Mouse (Mus musculus) T-helper 1 cell (primary cell): Measurements from ENCODE around the gene Rbm8a.

Source experiments
- in situ Hi-C: fragments of 300-600 bp; cut with MboI, MseI; formaldehyde crosslinking; loops from one replicate; pipeline ENCODE4 v1.15.1; 2025; ENCODE audit warnings: high pct_unique_total_duplicates

The Rbm8a gene

GRCm38 (mm10) chr3:96669727-96670468 is 40.2 kb downstream of the Rbm8a start, which contains the start of gene Ankrd35:
TSS of gene Ankrd35 (plus strand) at chr3:96670131.
- in situ Hi-C loops = no loop called here

GRCm38 (mm10) chr3:96671519-96671918 is 41.8 kb downstream of the Rbm8a start:
- in situ Hi-C loops = no loop called here

GRCm38 (mm10) chr3:96673514-96673913 is 43.8 kb downstream of the Rbm8a start:
- in situ Hi-C loops = no loop called here

GRCm38 (mm10) chr3:96674442-96674841 is 44.7 kb downstream of the Rbm8a start:
- in situ Hi-C loops = no loop called here

- in situ Hi-C loops = no loop called here
Measured at GRCm38 (mm10) chr3:96675171-96675570, 45.4 kb downstream of the Rbm8a start.

GRCm38 (mm10) chr3:96675690-96676089 is 46.0 kb downstream of the Rbm8a start:
- in situ Hi-C loops = no loop called here

- in situ Hi-C loops = no loop called here
Measured at GRCm38 (mm10) chr3:96678456-96678855, 48.7 kb downstream of the Rbm8a start.

- in situ Hi-C loops = no loop called here
Measured at GRCm38 (mm10) chr3:96679159-96679674, 49.5 kb downstream of the Rbm8a start.

- in situ Hi-C loops = no loop called here
Measured at GRCm38 (mm10) chr3:96680269-96680956, 50.7 kb downstream of the Rbm8a start.
